Mouse (Mus musculus) ES-Bruce4 (cell line): Measurements from ENCODE around the gene Nfe2. TPM values are rescaled to one million over a fixed set of nuclear protein-coding genes. Genes with fewer than 3 reads are reported as not detected.

Experiments used
- H3K27ac ChIP-seq: 2 replicates; pipeline ENCODE4 v1.5.1; 2012; ENCODE audit warnings: low read length, inconsistent platforms; ENCODE audit not compliant: insufficient read depth
- H3K27me3 ChIP-seq: 2 replicates; pipeline ENCODE4 v1.6.1; 2012; ENCODE audit warnings: mild to moderate bottlenecking, low read length, inconsistent platforms; ENCODE audit not compliant: control insufficient read depth, poor library complexity, insufficient read depth, severe bottlenecking
- H3K36me3 ChIP-seq: 2 replicates; pipeline ENCODE4 v1.6.1; 2012; ENCODE audit warnings: inconsistent platforms, mild to moderate bottlenecking, low read length, moderate library complexity; ENCODE audit not compliant: control insufficient read depth, poor library complexity, insufficient read depth, severe bottlenecking
- H3K4me1 ChIP-seq: one replicate; pipeline ENCODE4 v1.8.1; 2011; ENCODE audit warnings: low read length; ENCODE audit not compliant: control insufficient read depth, insufficient read depth
- H3K4me3 ChIP-seq: 2 replicates; pipeline ENCODE4 v1.5.1; 2011; ENCODE audit warnings: low read depth, mild to moderate bottlenecking, low read length
- H3K9ac ChIP-seq: 2 replicates; pipeline ENCODE4 v1.6.1; 2012; ENCODE audit warnings: low read depth, mild to moderate bottlenecking, inconsistent platforms; ENCODE audit not compliant: poor library complexity, severe bottlenecking
- H3K9me3 ChIP-seq: replicated peaks from 2 replicates; pipeline ENCODE4 v1.6.1; 2012; ENCODE audit warnings: mild to moderate bottlenecking, low read length, inconsistent platforms; ENCODE audit not compliant: control insufficient read depth, poor library complexity, insufficient read depth, severe bottlenecking
- CTCF ChIP-seq: IDR thresholded peaks from one replicate; pipeline ENCODE4 v1.8.1; 2011; ENCODE audit warnings: low read depth, low read length
- EP300 ChIP-seq: IDR thresholded peaks from 2 replicates; pipeline ENCODE4 v1.6.1; 2011; ENCODE audit warnings: low read depth, low read length; ENCODE audit not compliant: insufficient read depth
- POLR2A ChIP-seq: IDR thresholded peaks from one replicate; pipeline ENCODE4 v1.8.1; 2011; ENCODE audit warnings: low read length; ENCODE audit not compliant: insufficient read depth
- polyA plus RNA-seq: library from polyadenylated mRNA; stranded (reverse); fragments of >200 nt; gene quantifications from 2 replicates; pipeline ENCODE4 v1.2.4, GENCODE M21; 2011; ENCODE audit warnings: low read depth; ENCODE audit not compliant: missing spikeins, insufficient read depth, insufficient read length

Gene Nfe2
- polyA plus RNA-seq, 1 experiment: not detected

- no peak for TF ChIP-seq POLR2A
- no peak for TF ChIP-seq EP300
- no peak for TF ChIP-seq CTCF
- Histone ChIP-seq H3K27ac (no peak overlapping the region), H3K36me3 (peaks cover 84% of the 10 kb centered on the region), H3K4me3 (no peak overlapping the region), H3K27me3 (no peaks in the 10 kb centered on the region), H3K9me3 (no peaks in the 10 kb centered on the region), H3K4me1 (no peaks in the 10 kb centered on the region), H3K9ac (no peak overlapping the region)
Observed at GRCm38 (mm10) chr15:103202088-103202793, 56.0 kb downstream of the Nfe2 start.

Other genes with a start within 250 kb of the Nfe2 start
- 0.56 and 0.99 TPM in 2 replicates for gene Hoxc4, start 239.5 kb downstream of the Nfe2 start, polyA plus RNA-seq
- 13.5 and 15.3 TPM in 2 replicates for gene Smug1, start 91.3 kb downstream of the Nfe2 start, polyA plus RNA-seq
- 317 and 328 TPM in 2 replicates for gene Cbx5, start 18.6 kb downstream of the Nfe2 start, polyA plus RNA-seq
- 1,629 and 1,787 TPM in 2 replicates for gene Hnrnpa1, start 18.0 kb downstream of the Nfe2 start, polyA plus RNA-seq
- 140 and 145 TPM in 2 replicates for gene Copz1, start 14.3 kb upstream of the Nfe2 start, polyA plus RNA-seq
- gene Gpr84, start 52.2 kb upstream of the Nfe2 start, polyA plus RNA-seq: not detected in 2 replicates
- gene Zfp385a, start 81.7 kb upstream of the Nfe2 start, polyA plus RNA-seq: 26.8 and 29.6 TPM in 2 replicates
- gene Itga5, start 108.4 kb upstream of the Nfe2 start, polyA plus RNA-seq: 35.6 and 39.5 TPM in 2 replicates
- gene Gtsf1, start 172.1 kb upstream of the Nfe2 start, polyA plus RNA-seq: 0.88 TPM in 1 of 2 replicates, not detected in the other
- not detected in 2 replicates for gene Gtsf2, start 190.1 kb upstream of the Nfe2 start, polyA plus RNA-seq
- gene Nckap1l, start 195.4 kb upstream of the Nfe2 start, polyA plus RNA-seq: 0.33 and 0.49 TPM in 2 replicates
- 20.0 and 21.7 TPM in 2 replicates for gene Pde1b, start 244.6 kb upstream of the Nfe2 start, polyA plus RNA-seq